ENCODE assay signal across 28 mouse cellular contexts in genomic region chr11:35557476-35557875, GRCm38 (mm10).
DNase-seq lines count a peak whose midpoint lies in the region; ATAC-seq and TF ChIP-seq lines count a peak whose summit lies in the region.
"Had no signal": no experiment of that assay in that cellular context is flagged by ENCODE, and none has a peak within 500 bp of the region (broad histone marks: within the 10 kb centered on the region; RNA-seq: fewer than 3 reads in every experiment).

No protein-coding gene starts in this region.

- TF ChIP-seq CTCF in lung, adult 2 months (IDR thresholded peaks at IDR 0.05; ENCODE audit: insufficient read depth, low read length), result no peak
- no peak for TF ChIP-seq CTCF in lung, postnatal 0 days (IDR thresholded peaks at IDR 0.05)

- H3K9ac ChIP-seq in lung, postnatal 0 days (replicated peaks; ENCODE audit: low read depth), result no peak overlapping the region
- H3K9ac ChIP-seq in midbrain, embryonic 15.5 days, result no peak overlapping the region
- H3K9ac ChIP-seq: embryonic facial prominence, embryonic 13.5 days; forebrain, embryonic 12.5 days; forebrain, embryonic 15.5 days; heart, embryonic 13.5 days; hindbrain, embryonic 12.5 days; hindbrain, embryonic 15.5 days had no signal

- no peaks in the 10 kb centered on the region for H3K36me3 ChIP-seq in lung, postnatal 0 days (ENCODE audit: insufficient read depth, low read length)
- no peaks in the 10 kb centered on the region for H3K36me3 ChIP-seq in midbrain, embryonic 15.5 days (replicated peaks)
- H3K36me3 ChIP-seq: embryonic facial prominence, embryonic 10.5 days; embryonic facial prominence, embryonic 13.5 days; forebrain, embryonic 12.5 days; forebrain, embryonic 15.5 days; G1E; heart, embryonic 10.5 days; heart, embryonic 13.5 days; hindbrain, embryonic 12.5 days; hindbrain, embryonic 15.5 days had no signal

- H3K4me2 ChIP-seq in lung, postnatal 0 days (replicated peaks; ENCODE audit: low read depth, low read length), result no peak overlapping the region
- no peak overlapping the region for H3K4me2 ChIP-seq in midbrain, embryonic 15.5 days
- H3K4me2 ChIP-seq: embryonic facial prominence, embryonic 13.5 days; forebrain, embryonic 12.5 days; forebrain, embryonic 15.5 days; heart, embryonic 13.5 days; hindbrain, embryonic 12.5 days; hindbrain, embryonic 15.5 days had no signal

- no peak for TF ChIP-seq POLR2A in lung, adult 2 months (IDR thresholded peaks at IDR 0.05; ENCODE audit: borderline replicate concordance, extremely low read depth, low read depth, low read length)

- no peak overlapping the region for H3K27ac ChIP-seq in lung, postnatal 0 days (ENCODE audit: low read length)
- no peak overlapping the region for H3K27ac ChIP-seq in midbrain, embryonic 15.5 days
- H3K27ac ChIP-seq: embryonic facial prominence, embryonic 10.5 days; embryonic facial prominence, embryonic 13.5 days; forebrain, embryonic 12.5 days; forebrain, embryonic 15.5 days; gastrocnemius, adult 2 months; heart, adult 2 months; heart, embryonic 10.5 days; heart, embryonic 13.5 days; hindbrain, embryonic 15.5 days had no signal

- intact Hi-C loops in heart, postnatal 10 days (cut with DNase I), result no loop called here

- H3K27me3 ChIP-seq in lung, postnatal 0 days (replicated peaks; ENCODE audit: insufficient read depth, low read length), result no peaks in the 10 kb centered on the region
- H3K27me3 ChIP-seq in midbrain, embryonic 15.5 days (replicated peaks), result 0 out of 2 replicates have a peak, but pooled peaks cover 5% of the 10 kb centered on the region
- H3K27me3 ChIP-seq: CH12.LX; embryonic facial prominence, embryonic 13.5 days; heart, embryonic 13.5 days; hindbrain, embryonic 12.5 days; hindbrain, embryonic 15.5 days had no signal

- no peaks in the 10 kb centered on the region for H3K4me1 ChIP-seq in lung, adult 2 months (ENCODE audit: control insufficient read depth, insufficient read depth, low read length)
- H3K4me1 ChIP-seq in lung, postnatal 0 days (ENCODE audit: insufficient read depth, low read depth, low read length), result no peaks in the 10 kb centered on the region; the same call in 1 of the 2 replicates
- H3K4me1 ChIP-seq in midbrain, embryonic 15.5 days, result no peaks in the 10 kb centered on the region

- no peak for TF ChIP-seq EP300 in lung, postnatal 0 days (IDR thresholded peaks at IDR 0.05)

- peak; percentile 46; the same call in 1 of the 2 replicates for ATAC-seq in lung, postnatal 0 days
- ATAC-seq in midbrain, embryonic 15.5 days (replicated peaks), result no peak
- ATAC-seq: Patski had no signal

- H3K9me3 ChIP-seq in lung, postnatal 0 days (ENCODE audit: low read length), result no peaks in the 10 kb centered on the region
- H3K9me3 ChIP-seq in midbrain, embryonic 15.5 days, result no peaks in the 10 kb centered on the region
- H3K9me3 ChIP-seq: embryonic facial prominence, embryonic 10.5 days; embryonic facial prominence, embryonic 13.5 days; forebrain, embryonic 12.5 days; forebrain, embryonic 15.5 days; heart, embryonic 10.5 days; heart, embryonic 13.5 days; hindbrain, embryonic 12.5 days; hindbrain, embryonic 15.5 days had no signal

- WGBS in lung, adult 2 months, result 59% methylated on average over 8 of the region's 8 CpGs
- 50% methylated on average over 8 of the region's 8 CpGs for WGBS in lung, postnatal 0 days
- WGBS in midbrain, embryonic 15.5 days, result 91% methylated on average over 8 of the region's 8 CpGs

- DNase-seq in heart, adult 11 months, result peak; percentile 73
- DNase-seq in heart, postnatal 10 days, result no peak
- DNase-seq in lung, adult 2 months, result peak; percentile 15
- peak; percentile 53 for DNase-seq in lung, postnatal 0 days (ENCODE audit: low spot score)
- peak; percentile 36 for DNase-seq in lung, postnatal 25 days (ENCODE audit: low spot score)
- no peak for DNase-seq in layer of hippocampus, postnatal 10 days (ENCODE audit: low spot score in 2 of 2)
- DNase-seq: adrenal gland, postnatal 10 days; adrenal gland, postnatal 36 days; B cell, adult 2 months; cerebellum, adult 18-20 months; cerebellum, adult 9-10 months; cerebellum, postnatal 25 days; gastrocnemius, adult 2 months; gastrocnemius, postnatal 25 days; heart, adult 2 months had no signal

- no peak overlapping the region for H3K4me3 ChIP-seq in lung, adult 2 months (replicated peaks; ENCODE audit: extremely low read depth, low read depth, low read length)
- H3K4me3 ChIP-seq in lung, postnatal 0 days (ENCODE audit: low read depth, low read length), result no peak overlapping the region
- no peak overlapping the region for H3K4me3 ChIP-seq in midbrain, embryonic 15.5 days
- H3K4me3 ChIP-seq: embryonic facial prominence, embryonic 10.5 days; embryonic facial prominence, embryonic 13.5 days; erythroblast, embryonic 14.5 days; forebrain, embryonic 12.5 days; forebrain, embryonic 15.5 days; gastrocnemius, adult 2 months; heart, adult 2 months; heart, embryonic 10.5 days; heart, embryonic 13.5 days; hindbrain, embryonic 12.5 days; hindbrain, embryonic 15.5 days had no signal

Comparison
In these comparisons a context has a peak if more than half of its experiments do, and no peak if none do; other contexts are left out.
1. DNase-seq: peak in heart, adult 11 months (single experiment), lung, adult 2 months (single experiment), lung, postnatal 0 days (single experiment) and lung, postnatal 25 days (single experiment); none in heart, postnatal 10 days (0 of 2) and layer of hippocampus, postnatal 10 days (0 of 2).